In the genomic region with DNA sequence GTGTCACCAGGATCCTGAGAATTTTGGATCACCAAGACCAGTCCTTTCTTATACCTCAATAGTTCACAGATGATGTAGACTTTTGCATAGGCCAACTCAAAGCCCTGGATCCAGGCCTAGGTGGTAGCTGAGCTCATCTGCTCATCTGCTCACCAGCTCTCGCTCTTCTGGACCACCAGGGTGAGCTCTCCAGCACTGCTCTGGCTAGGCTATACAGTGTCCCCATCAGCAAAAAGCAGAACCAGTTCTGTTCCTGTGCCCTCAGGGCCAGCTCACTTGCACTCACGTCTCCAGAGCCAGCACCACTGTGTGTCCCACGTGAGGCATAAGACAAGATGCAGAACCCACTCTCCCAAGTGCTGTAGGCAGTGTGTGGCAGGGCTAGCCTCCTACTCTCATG, we compare ENCODE assay signal across 18 mouse cellular contexts.
DNase-seq lines count a peak whose midpoint lies in the region; ATAC-seq lines count a peak whose summit lies in the region.
"Had no signal": no experiment of that assay in that cellular context is flagged by ENCODE, and none has a peak within 500 bp of the region (broad histone marks: within the 10 kb centered on the region; RNA-seq: fewer than 3 reads in every experiment).

No protein-coding gene starts in this region.

- no peak overlapping the region for H3K9ac ChIP-seq in hindbrain, embryonic 14.5 days
- H3K9ac ChIP-seq in neural tube, embryonic 13.5 days, result no peak overlapping the region
- H3K9ac ChIP-seq in neural tube, embryonic 15.5 days (replicated peaks), result no peak overlapping the region
- H3K9ac ChIP-seq: forebrain, embryonic 15.5 days; heart, embryonic 12.5 days; hindbrain, embryonic 12.5 days had no signal

- DNase-seq in hindbrain, embryonic 14.5 days (ENCODE audit: low spot score), result no peak
- no peak for DNase-seq in hindbrain, embryonic 10.5 days (ENCODE audit: low spot score)
- DNase-seq in cerebellum, postnatal 10 days, result no peak
- DNase-seq in gastrocnemius, postnatal 10 days, result no peak
- DNase-seq: adrenal gland, postnatal 14 days; cerebellum, adult 11-12 months; cerebellum, adult 9-10 months; cerebellum, postnatal 36 days; gastrocnemius, postnatal 25 days; kidney, adult 11 months had no signal

- 0 out of 2 replicates have a peak, but pooled peaks have one; percentile 37 for ATAC-seq in hindbrain, embryonic 14.5 days (ENCODE audit: low FRiP score)
- ATAC-seq in neural tube, embryonic 13.5 days (ENCODE audit: low read depth), result 0 out of 2 replicates have a peak, but pooled peaks have one; percentile 11
- ATAC-seq in neural tube, embryonic 15.5 days (ENCODE audit: low FRiP score), result no peak; the same call in 1 of the 2 replicates
- peak; percentile 65 for ATAC-seq in megakaryocyte progenitor cell, adult 5-6 weeks (replicated peaks; ENCODE audit: poor library complexity)
- ATAC-seq: CD4-positive, CD25-positive, alpha-beta regulatory T cell, adult 4 months; forebrain, embryonic 15.5 days; inflammation-experienced regulatory T-cells, adult 6 months had no signal

- H3K4me3 ChIP-seq in hindbrain, embryonic 14.5 days (replicated peaks; ENCODE audit: low read length), result no peak overlapping the region
- H3K4me3 ChIP-seq in hindbrain, embryonic 10.5 days, result no peak overlapping the region
- H3K4me3 ChIP-seq in neural tube, embryonic 13.5 days, result no peak overlapping the region
- H3K4me3 ChIP-seq in neural tube, embryonic 15.5 days (replicated peaks), result no peak overlapping the region
- H3K4me3 ChIP-seq: forebrain, embryonic 15.5 days; heart, embryonic 12.5 days; hindbrain, embryonic 12.5 days had no signal

- H3K27me3 ChIP-seq in hindbrain, embryonic 14.5 days (ENCODE audit: control insufficient read depth, insufficient read depth, low read length), result no peaks in the 10 kb centered on the region
- H3K27me3 ChIP-seq in hindbrain, embryonic 10.5 days (ENCODE audit: insufficient read depth, poor library complexity, severe bottlenecking), result no peaks in the 10 kb centered on the region
- H3K27me3 ChIP-seq in neural tube, embryonic 13.5 days, result no peaks in the 10 kb centered on the region
- H3K27me3 ChIP-seq in neural tube, embryonic 15.5 days (replicated peaks), result no peaks in the 10 kb centered on the region
- H3K27me3 ChIP-seq: forebrain, embryonic 15.5 days; heart, embryonic 12.5 days; hindbrain, embryonic 12.5 days had no signal

- 89% methylated on average over 3 of the region's 3 CpGs for WGBS in hindbrain, embryonic 14.5 days
- 96% methylated on average over 3 of the region's 3 CpGs for WGBS in hindbrain, embryonic 10.5 days
- 94% methylated on average over 3 of the region's 3 CpGs for WGBS in neural tube, embryonic 13.5 days
- WGBS in neural tube, embryonic 15.5 days, result 91% methylated on average over 3 of the region's 3 CpGs

- H3K9me3 ChIP-seq in hindbrain, embryonic 14.5 days (ENCODE audit: control insufficient read depth, low read length), result no peaks in the 10 kb centered on the region
- H3K9me3 ChIP-seq in hindbrain, embryonic 10.5 days, result no peaks in the 10 kb centered on the region
- H3K9me3 ChIP-seq in neural tube, embryonic 13.5 days, result no peaks in the 10 kb centered on the region
- no peaks in the 10 kb centered on the region for H3K9me3 ChIP-seq in neural tube, embryonic 15.5 days (replicated peaks)
- H3K9me3 ChIP-seq: forebrain, embryonic 15.5 days; heart, embryonic 12.5 days; hindbrain, embryonic 12.5 days had no signal

- H3K4me2 ChIP-seq in hindbrain, embryonic 14.5 days (replicated peaks), result no peak overlapping the region
- H3K4me2 ChIP-seq in neural tube, embryonic 13.5 days, result no peak overlapping the region
- no peak overlapping the region for H3K4me2 ChIP-seq in neural tube, embryonic 15.5 days
- H3K4me2 ChIP-seq: forebrain, embryonic 15.5 days; heart, embryonic 12.5 days; hindbrain, embryonic 12.5 days had no signal

- no peaks in the 10 kb centered on the region for H3K4me1 ChIP-seq in hindbrain, embryonic 14.5 days (replicated peaks; ENCODE audit: control insufficient read depth, insufficient read depth, low read length)
- H3K4me1 ChIP-seq in hindbrain, embryonic 10.5 days (replicated peaks), result no peaks in the 10 kb centered on the region
- H3K4me1 ChIP-seq in neural tube, embryonic 13.5 days (replicated peaks), result no peaks in the 10 kb centered on the region; the same call in 1 of the 2 replicates
- no peaks in the 10 kb centered on the region for H3K4me1 ChIP-seq in neural tube, embryonic 15.5 days
- H3K4me1 ChIP-seq: forebrain, embryonic 15.5 days; heart, embryonic 12.5 days; hindbrain, embryonic 12.5 days had no signal

- H3K36me3 ChIP-seq in hindbrain, embryonic 14.5 days (replicated peaks; ENCODE audit: control insufficient read depth, insufficient read depth), result no peaks in the 10 kb centered on the region
- no peaks in the 10 kb centered on the region for H3K36me3 ChIP-seq in hindbrain, embryonic 10.5 days
- H3K36me3 ChIP-seq in neural tube, embryonic 13.5 days, result no peaks in the 10 kb centered on the region
- H3K36me3 ChIP-seq in neural tube, embryonic 15.5 days, result no peaks in the 10 kb centered on the region
- H3K36me3 ChIP-seq: forebrain, embryonic 15.5 days; heart, embryonic 12.5 days; hindbrain, embryonic 12.5 days had no signal

- no peak overlapping the region for H3K27ac ChIP-seq in hindbrain, embryonic 14.5 days
- no peak overlapping the region for H3K27ac ChIP-seq in hindbrain, embryonic 10.5 days
- no peak overlapping the region for H3K27ac ChIP-seq in neural tube, embryonic 13.5 days (replicated peaks)
- no peak overlapping the region for H3K27ac ChIP-seq in neural tube, embryonic 15.5 days (replicated peaks)
- H3K27ac ChIP-seq: forebrain, embryonic 15.5 days; hindbrain, embryonic 12.5 days had no signal
